Mouse (Mus musculus) ovary, adult 2 months (tissue): ENCODE results near the gene Lman1l. TPM values are rescaled to one million over a fixed set of nuclear protein-coding genes. Genes with fewer than 3 reads are reported as not detected.

Source experiments
- polyA plus RNA-seq: library from polyadenylated mRNA; depleted of rRNA; stranded (reverse); fragments of >200 nt; gene quantifications from 2 replicates; pipeline ENCODE4 v1.2.3, GENCODE M21; 2012; rRNA removed

Gene Lman1l
- not detected in 2 replicates for polyA plus RNA-seq

DNA sequence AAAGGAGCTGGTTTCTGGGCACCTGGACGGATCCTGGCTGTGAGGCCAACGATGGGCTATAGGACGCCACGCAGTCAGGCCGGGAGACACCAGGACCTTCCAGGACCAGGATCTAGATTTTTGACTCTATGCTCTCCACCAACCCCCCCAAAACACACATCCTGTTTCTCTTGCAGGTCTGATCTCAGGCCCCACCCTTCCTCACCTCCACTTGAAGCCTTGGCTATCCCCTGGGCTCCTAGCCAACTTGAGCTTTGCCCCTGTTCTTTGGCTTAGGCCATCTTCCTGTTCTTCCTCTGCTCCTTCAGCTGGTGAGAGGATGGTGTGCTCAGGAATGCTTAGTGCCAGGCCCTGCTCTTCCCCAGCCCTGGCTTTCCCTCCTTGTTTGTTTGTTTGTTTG is at the start of gene Lman1l:
Gene Lman1l, minus strand, starts transcription at position 101 of the 400 bp plus-strand sequence.

DNA sequence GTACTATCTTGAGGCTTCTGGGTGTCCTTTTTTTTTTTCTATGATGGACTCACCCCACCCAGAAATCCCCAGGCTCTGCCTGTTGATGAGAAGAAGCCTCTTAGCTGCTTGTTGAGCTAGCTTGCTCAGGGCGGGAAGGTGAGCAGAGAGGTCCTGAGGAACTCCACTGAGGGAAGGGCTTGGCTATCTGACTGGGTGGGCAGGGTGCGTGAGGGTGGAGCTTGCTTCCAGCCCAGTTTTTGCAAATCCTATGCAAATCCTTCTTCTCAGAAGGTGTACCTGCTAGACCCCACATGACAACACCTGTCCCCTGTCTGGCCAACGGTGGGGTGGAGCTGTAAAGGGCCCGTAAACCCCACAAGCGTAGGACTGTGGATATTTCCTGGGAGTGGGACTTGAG is 32.7 kb upstream of the Lman1l start, which contains the start of gene Csk:
Gene Csk, minus strand, starts transcription at position 349 of the 400 bp plus-strand sequence.

DNA sequence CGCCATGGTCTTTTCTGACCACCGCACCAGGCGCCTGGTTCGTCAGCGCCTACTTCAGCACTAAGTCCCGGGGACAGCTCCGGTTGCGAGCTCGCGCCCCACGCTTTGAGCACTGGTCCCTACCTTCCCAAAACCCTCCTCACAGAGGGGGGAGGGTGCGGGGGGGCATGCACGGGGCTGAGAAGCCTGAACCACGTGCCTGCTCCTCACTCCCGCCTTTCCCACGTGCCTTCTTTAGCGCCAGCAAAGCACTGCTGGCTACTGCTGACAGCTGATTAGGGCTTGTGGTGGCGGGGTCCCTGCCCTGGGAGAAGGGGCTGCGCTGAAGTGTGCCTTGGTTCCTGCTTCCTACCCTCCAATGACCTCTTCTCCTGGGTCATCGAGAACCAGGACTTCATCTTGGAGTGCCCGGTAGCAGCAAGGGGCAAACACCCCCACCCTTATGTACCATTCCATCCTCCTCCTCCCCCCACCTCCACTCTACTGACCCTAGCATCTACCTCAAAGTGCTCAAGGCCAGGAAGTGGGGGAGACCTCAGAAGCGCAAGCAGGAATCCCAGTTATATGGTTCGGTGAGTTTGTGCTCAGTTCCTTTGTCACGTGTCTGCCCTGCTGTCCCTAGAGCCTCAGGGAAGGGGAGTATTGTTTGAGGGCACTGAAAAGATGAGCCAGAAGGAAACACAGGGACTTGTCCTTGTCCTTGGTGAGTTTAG is 14.3 kb downstream of the Lman1l start, which contains the start of gene Cplx3:
Gene Cplx3, minus strand, starts transcription at position 143 of the 713 bp plus-strand sequence.

DNA sequence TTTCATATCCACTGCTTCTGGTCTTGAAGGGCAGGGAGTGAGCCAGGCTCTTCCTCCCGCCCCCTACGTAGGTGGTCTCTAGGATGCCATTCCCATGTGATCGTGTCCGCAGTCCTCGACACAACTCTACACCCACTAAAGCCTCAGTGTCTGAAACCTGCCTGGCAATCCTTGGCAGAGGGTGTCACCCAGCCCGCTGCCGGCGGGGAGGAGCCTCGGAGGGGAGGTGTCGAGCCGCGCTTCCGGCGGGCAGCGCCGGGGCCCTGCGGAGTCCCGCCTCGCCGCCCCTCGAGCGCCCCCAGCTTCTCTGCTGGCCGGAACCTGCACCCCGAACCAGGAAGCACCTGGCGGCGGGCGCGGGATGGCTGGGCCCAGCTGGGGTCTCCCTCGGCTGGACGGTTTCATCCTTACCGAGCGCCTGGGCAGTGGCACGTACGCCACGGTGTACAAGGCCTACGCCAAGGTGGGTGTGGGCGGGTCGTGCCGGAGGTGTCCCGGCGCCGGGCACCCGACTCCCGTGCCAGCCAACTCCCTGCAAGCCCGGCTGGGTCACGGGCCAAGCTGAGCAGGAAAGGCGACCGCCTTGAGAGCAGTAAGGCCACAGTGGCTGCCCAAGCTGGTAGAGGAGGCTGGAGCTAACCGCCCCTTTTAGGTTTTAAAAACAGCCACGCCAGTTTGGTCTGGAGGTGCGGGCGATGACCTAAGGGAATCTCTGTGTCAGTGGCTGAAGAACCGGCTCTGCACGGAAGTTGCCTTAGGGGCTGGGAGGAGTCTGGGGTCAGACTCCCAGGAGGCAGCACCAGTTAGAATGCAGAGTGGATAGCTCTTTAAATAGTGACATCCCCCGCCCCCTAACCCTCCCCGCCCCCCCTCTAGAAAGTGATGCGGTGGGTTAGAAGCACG is 31.1 kb downstream of the Lman1l start, which contains the start of gene Ulk3:
Gene Ulk3, plus strand, starts transcription at position 229 of the 903 bp plus-strand sequence.

DNA sequence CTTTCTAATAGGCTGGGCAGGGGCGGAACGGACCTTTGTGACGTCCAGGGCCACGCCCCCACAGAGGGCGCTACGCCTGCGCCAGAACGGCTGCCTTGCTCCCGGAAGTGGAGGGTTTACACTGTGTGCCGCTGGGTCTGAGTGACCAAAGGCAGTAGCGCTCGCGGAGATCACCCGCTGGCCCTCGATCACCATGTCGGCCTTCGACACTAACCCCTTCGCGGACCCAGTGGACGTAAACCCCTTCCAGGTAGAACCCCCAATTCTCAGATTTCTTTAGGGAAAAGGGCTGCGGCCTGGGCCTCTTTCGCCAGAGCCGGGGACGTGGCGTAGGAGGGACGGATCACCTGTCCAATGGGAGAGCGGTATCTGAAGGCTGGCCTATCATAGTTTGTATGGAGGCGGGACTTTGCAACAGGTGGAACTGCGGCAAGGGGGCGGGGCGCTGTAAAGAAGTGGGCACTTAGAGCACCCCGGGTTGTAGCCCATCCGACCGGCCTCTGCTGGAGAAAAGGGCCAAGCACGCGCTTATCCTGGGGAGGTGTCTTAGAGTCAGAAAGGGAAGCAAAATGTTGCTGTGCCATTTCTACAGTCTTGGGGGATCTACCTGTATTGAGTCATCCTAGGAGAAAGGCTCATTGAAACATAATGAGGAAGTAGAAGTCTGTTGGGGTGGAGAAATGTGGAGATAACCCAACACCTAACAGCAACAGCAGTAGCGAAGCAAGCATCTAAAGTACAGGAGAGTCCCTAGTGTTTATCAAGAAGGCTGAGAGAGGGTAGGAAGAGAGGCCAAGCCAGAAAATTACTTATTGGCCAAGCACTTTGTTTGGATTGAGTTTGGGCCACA is 59.5 kb downstream of the Lman1l start, which contains the start of gene Scamp2:
Gene Scamp2, plus strand, starts transcription at position 83 of the 850 bp plus-strand sequence.

Other genes with a start within 250 kb of the Lman1l start
- 31.3 and 33.2 TPM in 2 replicates for gene Ppcdc, start 180.7 kb downstream of the Lman1l start, polyA plus RNA-seq
- gene Scamp5, start 152.7 kb downstream of the Lman1l start, polyA plus RNA-seq, result 36.6 and 41.6 TPM in 2 replicates
- gene Rpp25, start 116.7 kb downstream of the Lman1l start, polyA plus RNA-seq, result 32.4 and 52.8 TPM in 2 replicates
- gene Cox5a, start 99.5 kb downstream of the Lman1l start, polyA plus RNA-seq, result 376 and 601 TPM in 2 replicates
- 21.8 and 29.0 TPM in 2 replicates for gene Fam219b, start 83.2 kb downstream of the Lman1l start, polyA plus RNA-seq
- 40.7 and 50.2 TPM in 2 replicates for gene Mpi, start 68.0 kb downstream of the Lman1l start, polyA plus RNA-seq
- gene Scamp2, start 59.8 kb downstream of the Lman1l start, polyA plus RNA-seq, result 116 and 128 TPM in 2 replicates
- gene Ulk3, start 31.3 kb downstream of the Lman1l start, polyA plus RNA-seq, result 25.7 and 31.5 TPM in 2 replicates
- not detected in 2 replicates for gene Cplx3, start 14.5 kb downstream of the Lman1l start, polyA plus RNA-seq
- 51.7 and 57.8 TPM in 2 replicates for gene Csk, start 32.9 kb upstream of the Lman1l start, polyA plus RNA-seq
- gene Cyp1a2, start 62.9 kb upstream of the Lman1l start, polyA plus RNA-seq, result 0.08 and 0.53 TPM in 2 replicates
- gene Cyp1a1, start 67.2 kb upstream of the Lman1l start, polyA plus RNA-seq, result 0.10 and 0.19 TPM in 2 replicates
- gene Edc3, start 87.8 kb upstream of the Lman1l start, polyA plus RNA-seq, result 12.6 and 15.7 TPM in 2 replicates
- 92.5 and 95.3 TPM in 2 replicates for gene Clk3, start 145.1 kb upstream of the Lman1l start, polyA plus RNA-seq
- gene Arid3b, start 216.0 kb upstream of the Lman1l start, polyA plus RNA-seq, result 7.9 and 10.1 TPM in 2 replicates